Mouse (Mus musculus) adrenal gland, postnatal 36 days (tissue): ENCODE data around the gene Ttn. TPM values are rescaled to one million over a fixed set of nuclear protein-coding genes. Genes with fewer than 3 reads are reported as not detected.

Experiments used
- DNase-seq, 2 experiments: peaks; one replicate each; pipeline ENCODE4 v3.0.0; 2021; ENCODE audit warnings: mixed read lengths in 1 of 2
- total RNA-seq, 2 experiments: library from RNA; stranded (reverse); gene quantifications; 2 replicates each; pipeline ENCODE4 v1.2.3; 2021

The Ttn gene
- total RNA-seq, 2 experiments from 2014 or later, result 0.10 to 1.1 TPM

DNA sequence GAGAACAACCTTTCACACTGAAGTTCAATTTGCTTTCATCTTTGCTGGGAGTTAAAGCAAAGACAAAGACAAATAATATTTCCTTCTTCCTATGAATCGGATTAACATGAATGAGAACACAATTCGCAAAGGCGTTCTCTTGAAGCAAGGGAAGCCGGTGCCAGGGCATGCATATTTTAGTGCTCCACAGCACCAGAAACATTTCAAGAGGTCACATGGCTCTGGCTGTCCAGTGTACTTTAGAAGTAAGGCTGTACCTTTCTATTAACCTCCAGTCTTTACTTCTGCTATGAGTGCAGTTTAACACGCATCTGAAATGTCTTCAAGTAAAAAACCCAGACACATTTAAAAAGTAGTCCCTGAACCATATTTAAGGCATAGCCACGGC lies 20.3 kb downstream of the Ttn start:
- DNase-seq, result no peak

GRCm38 (mm10) chr2:76961420-76962044 lies 20.8 kb downstream of the Ttn start:
- DNase-seq, result no peak

DNA sequence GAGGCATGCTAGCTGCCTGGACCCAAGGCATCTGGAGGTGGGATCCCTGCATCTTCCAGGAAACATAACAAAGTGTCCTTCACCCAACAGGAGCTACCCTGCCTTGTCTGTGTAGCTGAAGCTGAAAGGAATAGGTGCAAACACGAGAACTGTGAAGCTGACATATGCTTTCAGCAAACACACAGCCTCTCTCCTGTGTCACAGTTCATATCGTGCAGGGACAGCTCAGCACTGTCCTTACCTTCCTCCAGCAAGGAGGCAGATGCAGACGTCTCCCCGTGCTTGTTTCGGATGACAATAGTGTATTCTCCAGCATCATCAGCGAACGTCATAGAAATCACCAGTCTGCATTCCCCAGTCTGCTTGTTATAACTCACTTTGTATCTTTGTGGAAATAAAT lies 32.6 kb downstream of the Ttn start:
- DNase-seq, result no peak

- DNase-seq, result no peak
These were observed 43.8 kb downstream of the Ttn start for GRCm38 (mm10) chr2:76938515-76938914.

DNA sequence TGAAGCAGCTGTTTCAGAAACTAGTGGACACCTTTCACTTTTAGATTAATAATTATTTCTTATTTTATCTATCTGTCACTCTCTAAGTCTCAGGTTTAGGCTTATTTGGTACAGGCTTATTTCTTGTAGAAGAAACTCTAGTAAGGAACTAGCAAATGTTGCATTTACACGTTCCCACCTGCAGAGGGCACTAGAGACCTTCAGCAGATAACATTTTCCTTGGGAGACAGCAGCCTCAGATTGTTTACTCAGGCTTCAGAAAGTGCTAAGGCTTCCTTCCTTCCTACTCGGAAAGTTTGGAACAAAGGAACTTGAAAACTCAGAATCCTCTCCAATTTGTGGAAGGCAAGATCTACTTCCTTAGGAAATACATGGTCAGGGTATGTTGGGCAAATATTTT lies 52.6 kb downstream of the Ttn start:
- DNase-seq, result peak; percentile 45 to 51

- no peak for DNase-seq
These were observed 53.5 kb downstream of the Ttn start for GRCm38 (mm10) chr2:76928816-76929215.

- DNase-seq, result peak; percentile 14 to 15
These were observed 54.0 kb downstream of the Ttn start for GRCm38 (mm10) chr2:76928298-76928697.

DNA sequence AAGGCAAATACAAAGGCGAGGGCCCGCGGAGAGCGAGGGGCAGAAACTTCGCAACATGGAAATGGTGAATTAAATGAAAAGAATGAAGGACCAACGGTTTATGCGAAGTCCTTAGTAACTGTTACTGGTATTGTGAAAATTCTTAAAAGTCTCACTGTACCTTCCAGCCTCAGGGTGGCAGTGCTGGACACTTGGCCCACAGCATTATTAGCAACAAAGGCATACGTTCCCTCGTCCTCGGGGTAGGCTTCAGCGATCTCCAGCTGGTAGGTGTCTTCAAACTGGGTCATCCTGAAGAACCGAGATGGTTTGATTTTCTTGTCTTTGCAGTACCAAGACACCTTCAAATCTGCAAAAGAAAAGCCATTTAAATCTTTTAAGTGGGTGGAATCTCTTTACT lies 55.4 kb downstream of the Ttn start:
- DNase-seq, result peak in 1 of 2 experiments; percentile 3

DNA sequence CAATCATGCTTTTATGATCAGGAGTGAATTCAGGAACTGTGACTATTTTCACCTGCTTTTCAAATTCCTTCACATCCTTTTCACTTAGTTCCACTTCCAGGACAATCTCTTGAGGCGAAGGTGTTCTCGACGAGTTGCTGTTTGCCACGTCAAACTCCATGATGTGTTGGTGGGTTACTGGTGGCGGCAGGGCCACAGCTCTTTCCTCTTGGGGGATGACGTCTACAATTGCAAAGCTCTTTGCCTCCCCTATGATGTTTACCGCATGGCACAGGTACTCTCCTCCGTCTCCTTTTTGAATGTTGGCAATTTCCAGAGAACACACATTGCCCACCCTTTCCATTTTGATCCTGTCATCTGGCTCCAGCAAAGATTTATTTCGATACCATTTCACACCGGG lies 67.4 kb downstream of the Ttn start:
- DNase-seq, result no peak

- DNase-seq, result no peak
These were observed 73.5 kb downstream of the Ttn start for GRCm38 (mm10) chr2:76908705-76909457.

DNA sequence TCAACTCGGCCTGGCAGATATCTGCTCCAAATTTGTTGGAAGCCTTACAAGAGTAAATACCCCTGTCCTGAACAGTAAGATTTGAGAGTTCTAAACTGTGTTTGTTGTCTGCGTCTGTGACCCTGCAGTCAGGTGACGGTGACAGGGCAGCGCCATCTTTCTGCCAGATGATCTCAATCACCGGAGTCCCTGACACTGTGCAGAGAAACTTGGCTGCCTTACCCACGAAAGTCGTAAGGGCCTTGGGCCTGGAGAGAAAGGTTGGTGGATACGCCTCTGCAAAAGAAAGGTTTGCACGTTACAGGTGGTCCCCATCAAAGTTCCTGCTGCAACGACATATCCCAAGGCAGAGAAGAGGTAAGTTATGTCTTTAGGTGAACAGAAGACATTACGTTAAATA lies 79.0 kb downstream of the Ttn start:
- DNase-seq, result no peak

GRCm38 (mm10) chr2:76901476-76902086 lies 80.8 kb downstream of the Ttn start:
- no peak for DNase-seq

- DNase-seq, result no peak
These were observed 82.5 kb downstream of the Ttn start for GRCm38 (mm10) chr2:76899886-76900285.

- no peak for DNase-seq
These were observed 85.4 kb downstream of the Ttn start for GRCm38 (mm10) chr2:76896990-76897389.

DNA sequence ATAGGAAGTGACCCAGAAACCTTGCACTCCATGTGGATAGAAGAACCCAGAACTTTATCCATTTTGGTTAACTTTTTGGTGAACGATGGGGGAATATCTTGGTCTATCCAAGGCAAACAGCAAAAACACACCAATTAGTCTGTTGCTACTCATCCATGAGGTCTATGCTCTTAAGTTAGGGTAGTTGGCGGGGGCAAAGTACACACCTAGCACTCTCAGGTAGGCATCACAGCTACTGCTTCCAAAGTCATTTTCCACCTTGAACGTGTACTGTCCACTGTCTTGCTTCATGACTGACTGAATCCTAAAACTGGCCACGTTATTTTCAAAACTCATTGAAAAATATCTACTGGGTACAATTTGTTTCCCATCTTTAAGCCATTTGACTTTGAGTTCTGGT lies 87.0 kb downstream of the Ttn start:
- DNase-seq, result no peak

- no peak for DNase-seq
These were observed 93.6 kb downstream of the Ttn start for GRCm38 (mm10) chr2:76888721-76889120.

GRCm38 (mm10) chr2:76885855-76886254 lies 96.5 kb downstream of the Ttn start:
- DNase-seq, result no peak

GRCm38 (mm10) chr2:76881406-76881805 lies 100.9 kb downstream of the Ttn start:
- no peak for DNase-seq

DNA sequence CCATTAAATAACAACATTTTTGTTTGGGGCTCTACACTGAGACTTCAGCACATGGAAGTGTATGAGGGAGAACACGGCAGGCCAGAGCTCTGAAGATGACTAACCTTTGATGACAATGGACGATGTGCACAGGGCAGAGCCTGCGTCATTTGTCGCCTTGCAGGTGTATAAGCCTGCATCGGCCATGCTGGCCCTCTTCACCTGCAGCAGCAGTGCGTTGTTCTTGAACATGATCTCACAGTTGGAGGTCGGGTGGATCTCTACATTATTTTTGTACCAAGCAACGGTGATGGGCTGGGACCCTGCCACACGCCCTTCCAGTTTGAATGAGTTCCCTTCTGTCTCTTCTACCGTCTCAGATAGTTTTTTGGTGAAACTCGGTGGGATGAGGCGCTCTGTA lies 106.8 kb downstream of the Ttn start:
- no peak for DNase-seq

DNA sequence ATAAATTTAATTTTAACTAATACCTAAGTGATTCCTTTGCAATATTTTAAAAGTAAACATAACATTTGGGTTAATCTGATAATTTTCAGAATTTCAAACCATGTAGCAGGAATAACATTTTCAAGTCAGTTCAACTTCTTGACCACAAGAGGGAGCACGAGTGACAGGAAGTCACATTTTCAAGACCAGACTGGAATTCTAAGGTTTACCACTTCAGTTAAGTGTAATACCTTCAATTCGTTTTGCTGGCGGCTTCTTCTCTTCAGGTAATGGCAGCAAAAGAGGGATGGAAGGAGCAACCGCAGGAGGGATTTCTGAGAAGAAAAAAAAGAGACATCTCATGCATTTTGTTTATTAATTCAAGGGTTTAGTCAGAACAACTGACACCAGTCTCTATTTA lies 115.4 kb downstream of the Ttn start:
- peak in 1 of 2 experiments; percentile 3 for DNase-seq

GRCm38 (mm10) chr2:76865497-76865896 lies 116.8 kb downstream of the Ttn start:
- no peak for DNase-seq

DNA sequence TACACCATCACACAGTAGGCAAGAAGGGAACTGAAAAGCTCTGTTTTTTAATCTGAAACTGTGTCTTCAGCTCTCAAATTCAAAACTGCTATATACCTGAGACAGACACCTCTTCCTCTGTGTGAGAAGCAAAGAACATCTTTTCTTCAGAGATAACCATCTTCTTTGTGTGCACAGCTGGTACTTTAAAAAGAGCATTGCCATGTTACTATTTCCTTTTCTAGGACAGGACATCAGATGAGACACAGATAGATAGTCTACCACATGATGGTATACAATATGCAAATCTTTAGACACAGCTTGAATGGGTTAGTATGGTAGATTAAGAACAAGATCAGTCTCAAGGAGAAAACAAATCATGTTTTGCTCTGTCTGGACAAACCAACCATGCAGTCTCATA lies 121.0 kb downstream of the Ttn start:
- DNase-seq, result no peak

- no peak for DNase-seq
These were observed 132.3 kb downstream of the Ttn start for GRCm38 (mm10) chr2:76850066-76850465.

DNA sequence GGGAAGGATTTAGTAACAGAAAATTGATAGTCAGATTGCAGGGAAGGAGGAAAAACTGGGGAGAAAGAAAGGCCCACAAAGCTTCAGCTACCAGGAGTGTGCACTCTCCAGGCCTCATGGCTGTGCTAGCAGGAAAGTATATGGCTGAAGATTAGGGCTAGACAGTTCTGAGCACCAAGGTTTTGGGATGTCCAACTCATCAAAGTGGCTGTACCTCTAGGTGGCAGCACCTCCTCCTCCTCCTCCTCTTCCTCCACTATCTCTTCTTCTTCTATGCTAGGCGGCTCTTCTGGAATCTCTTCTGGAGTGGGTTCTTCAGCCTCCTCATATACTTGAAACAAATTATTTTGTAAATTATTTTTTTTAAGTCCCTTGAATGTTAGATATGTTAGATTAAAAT lies 139.2 kb downstream of the Ttn start:
- DNase-seq, result no peak
